Mouse (Mus musculus) kidney, embryonic 14.5 days (tissue): ENCODE data around the gene Cd300lf. TPM values are rescaled to one million over a fixed set of nuclear protein-coding genes. Genes with fewer than 3 reads are reported as not detected.
A peak's percentile ranks its signal among the peaks of the same experiment; 100 is the strongest.

Source experiments
- ATAC-seq: fragments of 200-750 bp; cut with Nextera tagmentation; 2 replicates; pipeline ENCODE4 v1.8.0; 2017; ENCODE audit warnings: moderate number of reproducible peaks, mild to moderate bottlenecking, moderate TSS enrichment, moderate library complexity; ENCODE audit not compliant: low FRiP score, low TSS enrichment
- H3K27ac ChIP-seq: fragments of 300-500 bp; sonication (generic); 2 replicates; pipeline ENCODE4 v1.5.1; 2014; ENCODE audit warnings: low read depth, mild to moderate bottlenecking, low read length, moderate library complexity, mixed read lengths
- H3K27me3 ChIP-seq: fragments of 300-500 bp; sonication (generic); 2 replicates; pipeline ENCODE4 v1.6.1; 2014; ENCODE audit warnings: mild to moderate bottlenecking, low read length; ENCODE audit not compliant: control insufficient read depth, insufficient read depth
- H3K36me3 ChIP-seq: fragments of 300-500 bp; sonication (generic); 2 replicates; pipeline ENCODE4 v1.6.1; 2014; ENCODE audit warnings: low read length, mixed read lengths; ENCODE audit not compliant: control insufficient read depth, insufficient read depth
- H3K4me1 ChIP-seq: fragments of 300-500 bp; sonication (generic); 2 replicates; pipeline ENCODE4 v1.6.1; 2014; ENCODE audit warnings: low read length, mixed read lengths; ENCODE audit not compliant: control insufficient read depth, insufficient read depth
- H3K4me2 ChIP-seq: fragments of 300-500 bp; sonication (generic); replicated peaks from 2 replicates; pipeline ENCODE4 v1.6.1; 2014; ENCODE audit warnings: low read depth, mild to moderate bottlenecking, low read length
- H3K4me3 ChIP-seq: fragments of 300-500 bp; sonication (generic); 2 replicates; pipeline ENCODE4 v1.5.1; 2014; ENCODE audit warnings: mild to moderate bottlenecking, low read length
- H3K9ac ChIP-seq: fragments of 300-500 bp; sonication (generic); 2 replicates; pipeline ENCODE4 v1.6.1; 2014; ENCODE audit warnings: low read depth, mild to moderate bottlenecking, low read length, moderate library complexity
- H3K9me3 ChIP-seq: fragments of 300-500 bp; sonication (generic); 2 replicates; pipeline ENCODE4 v1.6.1; 2016; ENCODE audit warnings: low read length; ENCODE audit not compliant: control insufficient read depth
- WGBS: fragments of 180-500 bp; shearing (Covaris S2); extraction: QIAGEN DNeasy Blood & Tissue Kit; methylation state at CpG from one replicate; pipeline ENCODE4 v1.1.7; 2014; 5-methylcytosine and 5-hydroxymethylcytosine counted together
- polyA plus RNA-seq: library from polyadenylated mRNA; unstranded; fragments of >200 nt; fragmentation: Nextera tagmentation; extraction: Ambion mirVana; gene quantifications from 2 replicates; pipeline ENCODE4 v1.2.1, GENCODE M21; 2014

The Cd300lf gene
- 0.26 TPM in 2 replicates for polyA plus RNA-seq

- 77% methylated on average over 8 of the region's 8 CpGs for WGBS
- no peak for ATAC-seq
- no peak within 1 kb of the TSS for H3K4me3 ChIP-seq
- no peaks in the 10 kb centered on the region for H3K9me3 ChIP-seq
- H3K9ac ChIP-seq, result no peak within 1 kb of the TSS
- H3K4me2 ChIP-seq, result no peak within 1 kb of the TSS
- H3K36me3 ChIP-seq, result no peaks in the 10 kb centered on the region
- H3K4me1 ChIP-seq, result no peaks in the 10 kb centered on the region
- no peak within 1 kb of the TSS for H3K27ac ChIP-seq
- no peaks in the 10 kb centered on the region for H3K27me3 ChIP-seq
These were observed at the start of gene Cd300lf for GRCm38 (mm10) chr11:115133800-115134199. TSS of gene Cd300lf (minus strand) at chr11:115133992.

DNA sequence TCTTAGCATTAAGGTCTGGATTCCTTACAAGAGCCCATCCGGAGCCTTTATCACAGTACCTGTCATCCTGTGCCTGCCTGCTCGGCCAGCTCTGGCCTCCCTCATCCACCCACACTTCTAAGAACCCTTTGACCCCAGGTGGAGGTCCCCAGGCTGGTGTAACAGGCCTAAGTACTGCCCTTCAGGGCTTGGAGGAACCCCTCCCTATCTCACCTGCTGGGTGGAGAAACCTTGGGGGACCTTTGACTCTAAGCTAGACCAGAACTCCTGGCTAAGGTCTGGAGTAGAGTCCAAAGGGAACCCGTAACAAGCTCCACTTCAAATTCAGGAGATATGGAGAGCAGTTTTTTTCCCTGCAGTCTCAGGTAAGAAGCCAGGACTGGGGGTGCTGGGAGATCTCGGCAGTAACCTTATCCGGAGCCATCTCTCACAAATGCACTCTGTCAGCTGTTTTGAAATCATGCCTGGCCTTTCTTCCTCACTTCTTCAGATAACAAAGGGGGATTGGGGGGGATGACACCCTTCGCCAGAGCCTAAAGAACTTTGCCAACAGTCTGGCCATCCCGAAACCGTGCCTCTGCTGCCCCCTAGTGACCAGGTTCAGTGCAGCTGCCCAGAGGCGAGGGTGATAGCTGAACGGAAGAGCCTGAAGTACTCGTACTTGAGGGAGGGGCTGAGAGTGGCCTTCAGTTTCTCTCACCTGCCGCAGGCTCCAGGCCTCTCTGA is 48.3 kb upstream of the Cd300lf start:
- peaks cover 17% of the 10 kb centered on the region; the same call in 1 of the 2 replicates for H3K36me3 ChIP-seq
- no peak overlapping the region for H3K9ac ChIP-seq
- no peaks in the 10 kb centered on the region for H3K27me3 ChIP-seq
- 0 out of 2 replicates have a peak, but pooled peaks have one; percentile 9 for ATAC-seq
- H3K27ac ChIP-seq, result no peak overlapping the region
- no peak overlapping the region for H3K4me2 ChIP-seq
- no peaks in the 10 kb centered on the region for H3K9me3 ChIP-seq
- peaks cover 23% of the 10 kb centered on the region for H3K4me1 ChIP-seq
- H3K4me3 ChIP-seq, result no peak overlapping the region
- 22% methylated on average over 12 of the region's 12 CpGs for WGBS

GRCm38 (mm10) chr11:115179881-115180280 is 46.1 kb upstream of the Cd300lf start:
- no peak overlapping the region for H3K4me3 ChIP-seq
- peaks cover 34% of the 10 kb centered on the region for H3K4me1 ChIP-seq
- 88% methylated on average over 6 of the region's 6 CpGs for WGBS
- no peak overlapping the region for H3K27ac ChIP-seq
- peaks cover 17% of the 10 kb centered on the region; the same call in 1 of the 2 replicates for H3K36me3 ChIP-seq
- H3K9ac ChIP-seq, result no peak overlapping the region
- H3K9me3 ChIP-seq, result no peaks in the 10 kb centered on the region
- no peak for ATAC-seq
- H3K4me2 ChIP-seq, result no peak overlapping the region
- no peaks in the 10 kb centered on the region for H3K27me3 ChIP-seq

DNA sequence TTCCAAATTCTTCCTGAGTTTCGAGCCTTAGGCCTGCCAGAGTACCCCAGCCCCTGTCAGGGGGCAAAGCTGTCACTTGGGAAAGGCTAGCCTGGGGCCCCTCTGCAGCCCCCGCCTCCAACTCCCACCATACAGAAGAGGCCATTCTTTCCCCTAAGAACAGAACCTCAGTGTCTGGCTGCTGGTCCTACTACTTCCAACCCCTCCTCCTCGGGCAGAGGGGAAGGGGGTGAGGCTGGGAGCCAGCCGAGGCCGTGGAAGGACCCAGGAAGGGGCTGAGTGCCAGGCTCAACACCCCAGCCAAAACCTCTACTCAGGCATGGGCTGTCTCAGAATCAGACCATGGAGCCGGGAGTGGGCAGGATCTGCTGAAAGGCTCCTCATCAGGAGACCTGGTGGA is 45.4 kb upstream of the Cd300lf start:
- no peak overlapping the region for H3K4me2 ChIP-seq
- no peaks in the 10 kb centered on the region for H3K27me3 ChIP-seq
- no peaks in the 10 kb centered on the region for H3K9me3 ChIP-seq
- H3K4me1 ChIP-seq, result peaks cover 41% of the 10 kb centered on the region
- no peak for ATAC-seq
- H3K4me3 ChIP-seq, result no peak overlapping the region
- no peak overlapping the region for H3K9ac ChIP-seq
- 76% methylated on average over 6 of the region's 6 CpGs for WGBS
- H3K27ac ChIP-seq, result no peak overlapping the region
- peaks cover 17% of the 10 kb centered on the region; the same call in 1 of the 2 replicates for H3K36me3 ChIP-seq

GRCm38 (mm10) chr11:115178766-115179165 is 45.0 kb upstream of the Cd300lf start:
- Histone ChIP-seq H3K4me2 (no peak overlapping the region), H3K27ac (no peak overlapping the region), H3K9ac (no peak overlapping the region), H3K27me3 (no peaks in the 10 kb centered on the region), H3K9me3 (no peaks in the 10 kb centered on the region), H3K36me3 (peaks cover 17% of the 10 kb centered on the region; the same call in 1 of the 2 replicates), H3K4me3 (no peak overlapping the region), H3K4me1 (peaks cover 45% of the 10 kb centered on the region)
- no peak for ATAC-seq
- WGBS, result 87% methylated on average over 2 of the region's 2 CpGs

DNA sequence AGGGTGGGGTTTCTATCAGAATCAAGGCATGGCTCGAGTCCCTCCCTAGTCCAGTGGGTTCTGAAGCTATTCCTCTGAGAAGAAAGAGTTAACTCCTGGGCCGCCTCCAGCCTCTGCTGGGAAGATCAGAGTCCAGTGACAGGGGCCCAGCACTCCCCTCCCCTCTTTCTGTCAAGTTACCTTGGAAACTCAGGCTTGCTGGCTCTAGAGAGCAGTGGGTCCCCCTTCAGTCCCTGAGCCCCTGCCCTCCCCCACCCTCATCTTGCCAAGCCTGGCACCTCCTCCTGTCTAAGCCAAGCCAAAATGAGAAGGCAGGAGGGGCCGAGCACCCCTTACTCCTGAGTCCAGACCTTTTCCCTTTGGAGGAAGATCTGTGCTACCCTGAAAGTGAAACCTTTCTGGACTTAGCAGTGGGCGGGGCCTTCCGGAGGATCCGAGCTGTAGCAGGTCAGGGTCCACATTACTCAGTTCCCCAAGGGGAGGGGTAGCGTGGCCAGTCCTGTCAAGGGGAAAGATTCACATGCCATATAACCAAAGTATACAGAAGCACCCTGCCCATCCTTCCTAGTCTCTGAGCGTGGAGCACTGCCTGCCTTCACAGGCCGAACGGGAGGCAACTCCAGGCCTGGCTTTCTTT is 43.9 kb upstream of the Cd300lf start:
- H3K4me3 ChIP-seq, result peak overlapping the region; percentile 9; the same call in 1 of the 2 replicates
- no peaks in the 10 kb centered on the region for H3K27me3 ChIP-seq
- H3K4me2 ChIP-seq, result peak overlapping the region; percentile 19
- H3K9me3 ChIP-seq, result no peaks in the 10 kb centered on the region
- ATAC-seq, result peak; percentile 45
- H3K4me1 ChIP-seq, result peaks cover 56% of the 10 kb centered on the region
- 0 out of 2 replicates have a peak overlapping the region, but pooled peaks have one; percentile 5 for H3K9ac ChIP-seq
- peaks cover 17% of the 10 kb centered on the region; the same call in 1 of the 2 replicates for H3K36me3 ChIP-seq
- 16% methylated on average over 10 of the region's 10 CpGs for WGBS
- H3K27ac ChIP-seq, result peak overlapping the region; percentile 77; the same call in 1 of the 2 replicates

- H3K9me3 ChIP-seq, result no peaks in the 10 kb centered on the region
- H3K27ac ChIP-seq, result peak overlapping the region; percentile 77; the same call in 1 of the 2 replicates
- H3K4me1 ChIP-seq, result peaks cover 65% of the 10 kb centered on the region
- peaks cover 14% of the 10 kb centered on the region; the same call in 1 of the 2 replicates for H3K36me3 ChIP-seq
- no peaks in the 10 kb centered on the region for H3K27me3 ChIP-seq
- 0 out of 2 replicates have a peak, but pooled peaks have one; percentile 20 for ATAC-seq
- 53% methylated on average over 24 of the region's 24 CpGs for WGBS
- H3K9ac ChIP-seq, result peak overlapping the region; percentile 5; the same call in 1 of the 2 replicates
- H3K4me3 ChIP-seq, result no peak overlapping the region
- no peak overlapping the region for H3K4me2 ChIP-seq
These were observed 42.8 kb upstream of the Cd300lf start for GRCm38 (mm10) chr11:115176399-115177190.

DNA sequence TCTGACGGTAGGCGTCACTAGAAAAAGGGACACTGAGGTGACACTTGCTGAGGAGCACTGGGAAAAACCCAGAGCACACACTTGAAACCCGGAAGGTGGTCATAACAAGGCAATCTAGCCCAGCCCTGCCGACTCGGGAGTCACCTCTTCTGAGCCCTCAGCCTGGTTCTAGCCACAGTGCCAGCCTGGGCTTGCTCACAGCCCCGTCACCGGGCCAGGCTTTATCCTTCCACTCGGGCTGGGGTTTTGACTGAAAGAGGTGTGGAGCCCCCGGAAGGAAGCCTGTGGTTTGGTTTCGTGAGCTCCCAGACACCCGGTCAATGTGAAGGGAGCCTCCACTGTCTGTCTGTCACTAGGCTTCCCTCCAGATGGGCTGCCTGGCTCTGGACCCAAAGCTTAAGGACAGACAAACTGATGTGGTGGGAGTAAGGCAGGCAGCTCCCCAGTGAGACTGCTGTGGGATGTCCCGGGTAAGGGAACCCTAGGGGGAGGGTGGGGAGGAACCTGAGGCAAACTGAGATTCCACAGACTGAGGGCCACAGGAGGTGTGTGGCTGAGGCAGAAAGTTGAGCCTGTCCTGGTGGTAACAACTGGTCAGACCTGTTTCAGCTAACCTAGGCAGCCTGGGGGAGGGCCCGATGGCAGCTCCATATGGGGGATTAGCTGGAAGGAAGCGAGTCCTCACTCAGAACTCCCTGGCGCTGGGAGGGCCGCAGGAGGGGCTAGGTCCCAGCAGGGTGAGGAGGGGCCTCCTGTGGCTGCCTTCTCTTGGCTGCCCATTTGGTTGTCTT is 40.0 kb upstream of the Cd300lf start:
- H3K4me1 ChIP-seq, result peaks cover 71% of the 10 kb centered on the region
- ATAC-seq, result 0 out of 2 replicates have a peak, but pooled peaks have one; percentile 16

More for the DNA sequence above, 40.0 kb upstream of the Cd300lf start:
- Histone ChIP-seq H3K27me3 (no peaks in the 10 kb centered on the region), H3K4me2 (peak overlapping the region; percentile 13), H3K36me3 (no peaks in the 10 kb centered on the region), H3K9ac (peak overlapping the region; percentile 2; the same call in 1 of the 2 replicates), H3K27ac (peak overlapping the region; percentile 43; the same call in 1 of the 2 replicates), H3K9me3 (no peaks in the 10 kb centered on the region), H3K4me3 (no peak overlapping the region)
- 18% methylated on average over 16 of the region's 16 CpGs for WGBS
